Mouse (Mus musculus): ENCODE measurements around the gene Cxcr4. TPM values are rescaled to one million over a fixed set of nuclear protein-coding genes. Genes with fewer than 3 reads are reported as not detected.
A peak's percentile ranks its signal among the peaks of the same experiment; 100 is the strongest.

Cxcr4 gene
- total RNA-seq (2021): 10 to 100 TPM; 20.4 to 24.2 TPM
- long read RNA-seq, experiment 1, partial matches to known transcripts: 0 of 3 reads
- long read RNA-seq, experiment 1, other reads (novel, unspliced or antisense): 1 of 3 reads
- long read RNA-seq, experiment 2, partial matches to known transcripts: 0 of 3 reads
- long read RNA-seq, experiment 2, other reads (novel, unspliced or antisense): 0 of 3 reads

DNA sequence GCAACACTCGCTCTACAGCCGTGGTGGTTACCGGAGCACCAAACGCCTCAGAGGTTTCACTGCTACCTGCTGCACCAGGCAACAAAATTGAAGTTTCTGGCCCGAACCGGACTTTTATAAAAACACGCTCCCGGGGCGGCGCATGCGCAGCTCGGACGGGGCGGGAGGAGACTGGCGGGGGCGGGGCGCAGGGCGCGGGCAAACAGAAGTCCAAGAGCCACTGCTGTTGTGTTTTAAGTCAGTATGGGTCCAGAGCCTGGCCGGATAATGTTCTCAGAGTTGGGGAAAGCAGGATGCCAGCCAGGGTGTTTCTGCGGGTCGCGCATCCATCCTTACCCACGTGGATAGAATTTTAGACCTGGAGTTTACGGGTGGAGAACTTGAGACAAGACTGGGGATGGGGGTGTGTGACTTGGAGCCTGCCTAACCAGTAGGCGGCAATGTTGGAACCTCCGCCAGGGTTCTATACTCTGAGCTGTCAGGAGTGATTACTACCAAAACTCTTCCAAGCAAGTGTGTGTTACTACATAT lies at the start of gene Cxcr4:
Gene Cxcr4 (minus strand): TSS at position 83 of the 531 bp plus-strand sequence.
- DNase-seq (ENCODE audit: low spot score in 2 of 2): peak; percentile 73 to 85

DNA sequence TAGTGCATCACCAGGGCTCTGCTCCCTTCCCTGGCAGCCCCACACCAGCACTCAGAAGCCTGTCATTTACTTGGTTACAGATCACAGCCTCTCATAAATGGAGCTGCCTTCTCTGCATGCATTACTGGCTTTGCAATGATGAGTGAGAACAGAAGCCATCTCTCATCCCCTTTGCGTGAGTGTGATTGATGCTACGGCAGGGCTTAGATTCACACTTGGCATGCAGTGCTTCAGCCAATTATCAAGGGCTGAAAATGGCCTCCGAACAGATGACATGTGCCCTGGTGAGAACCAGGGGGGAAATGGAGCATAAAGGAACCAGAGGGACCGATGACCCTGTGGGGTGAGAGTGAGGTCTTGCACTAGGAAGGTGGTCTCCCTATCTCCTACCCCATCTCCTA lies 47.6 kb upstream of the Cxcr4 start:
- no peak for DNase-seq (ENCODE audit: low spot score in 2 of 2)

DNA sequence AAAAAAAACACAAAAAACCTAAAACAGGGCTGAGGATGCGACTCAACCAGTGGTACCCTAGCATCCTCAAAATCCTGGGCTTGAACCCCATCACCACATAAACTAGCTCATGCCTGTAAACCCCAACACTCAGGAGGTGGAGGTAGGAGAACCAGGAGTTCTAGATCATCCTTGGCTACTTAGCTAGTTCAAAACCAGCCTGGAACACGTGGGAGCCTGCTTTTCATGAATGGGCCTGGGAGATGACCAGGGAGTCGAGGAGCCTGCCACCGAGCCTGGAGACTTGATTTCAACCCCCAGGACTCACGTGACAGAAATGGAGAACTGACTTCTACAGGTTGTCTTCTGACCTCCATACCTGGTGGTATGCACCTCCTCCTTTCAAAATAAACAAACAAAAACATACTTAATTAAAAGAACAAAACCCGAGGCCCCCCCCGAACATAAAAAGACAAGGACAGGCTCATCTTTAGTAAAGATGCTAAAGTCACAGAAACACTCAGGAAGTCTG lies 45.2 kb upstream of the Cxcr4 start:
- DNase-seq (ENCODE audit: low spot score in 2 of 2): no peak

DNA sequence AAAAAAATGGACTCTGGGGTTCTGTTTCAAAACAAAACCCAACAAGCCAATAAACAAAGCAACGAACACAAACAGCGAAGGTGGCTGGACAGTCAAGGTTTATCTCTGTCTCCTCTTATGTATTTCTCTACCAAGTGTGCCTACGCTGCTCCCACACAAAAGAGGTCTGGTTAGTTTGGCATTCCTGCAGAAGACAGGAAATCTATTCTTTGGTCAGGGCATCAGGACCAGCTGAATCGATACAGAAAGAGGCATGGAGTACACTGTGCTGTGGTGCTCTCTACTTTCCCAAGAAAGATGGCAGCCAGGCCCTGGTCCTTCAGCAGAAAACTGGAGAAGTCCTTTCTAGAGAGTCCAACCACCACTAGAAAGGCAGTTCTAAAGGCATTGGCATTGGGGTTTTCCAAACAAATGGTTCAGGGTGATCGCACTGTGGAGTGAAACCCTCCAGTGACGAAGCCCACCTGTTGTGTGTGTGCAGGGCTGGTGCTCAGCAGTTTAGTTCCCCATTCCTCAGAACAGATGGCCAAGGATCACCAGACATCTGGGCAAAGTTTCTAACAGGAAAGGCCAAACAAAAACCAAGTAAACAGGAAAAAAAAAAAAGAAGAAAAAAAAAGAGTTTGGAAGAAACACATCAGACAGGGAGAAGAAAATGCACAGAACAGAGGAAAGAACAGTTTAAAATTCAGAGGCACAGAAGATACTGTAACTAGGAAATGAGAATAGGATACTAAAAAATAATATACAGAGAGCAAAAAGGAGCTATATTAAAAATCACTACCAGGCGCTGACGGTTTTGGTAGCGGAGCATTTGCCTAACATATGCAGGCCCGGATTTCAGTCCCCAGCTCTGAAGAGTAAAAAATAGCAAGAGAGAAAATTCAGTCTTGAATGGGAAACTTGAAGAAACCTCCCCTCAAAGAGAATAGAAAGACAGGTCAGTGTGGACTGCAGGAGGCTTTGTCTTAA lies 44.5 kb upstream of the Cxcr4 start:
- no peak for DNase-seq (ENCODE audit: low spot score in 2 of 2)

DNA sequence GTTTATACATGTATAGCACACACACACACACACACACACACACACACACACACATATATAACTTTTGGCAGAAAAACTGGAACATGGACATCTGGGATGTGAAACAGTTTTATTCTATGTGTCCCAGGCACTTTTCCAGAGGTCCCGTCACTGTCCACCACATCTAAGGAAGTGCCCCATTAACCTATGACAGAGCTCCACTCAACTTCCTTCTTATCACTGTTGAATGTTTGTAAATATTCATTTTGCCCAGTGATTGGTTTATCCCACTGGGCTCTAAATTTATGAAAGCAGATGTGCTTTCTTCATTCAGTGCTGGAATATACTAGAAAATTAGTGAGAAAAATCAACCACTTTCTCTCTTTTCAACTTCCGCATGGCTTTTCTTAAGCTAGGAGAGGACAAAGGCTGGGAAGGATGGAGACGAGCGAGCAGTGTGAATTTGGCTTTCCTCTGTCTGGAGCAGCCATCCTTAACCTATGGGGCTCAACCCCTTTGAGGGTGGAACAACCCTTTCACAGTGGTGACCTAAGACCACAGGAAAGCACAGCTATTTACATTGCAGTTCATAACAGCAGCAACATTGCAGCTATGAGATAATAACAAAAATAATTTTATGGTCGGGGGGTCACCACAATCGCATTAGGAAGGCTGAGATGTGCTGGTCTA lies 41.8 kb upstream of the Cxcr4 start:
- DNase-seq (ENCODE audit: low spot score in 2 of 2): no peak

DNA sequence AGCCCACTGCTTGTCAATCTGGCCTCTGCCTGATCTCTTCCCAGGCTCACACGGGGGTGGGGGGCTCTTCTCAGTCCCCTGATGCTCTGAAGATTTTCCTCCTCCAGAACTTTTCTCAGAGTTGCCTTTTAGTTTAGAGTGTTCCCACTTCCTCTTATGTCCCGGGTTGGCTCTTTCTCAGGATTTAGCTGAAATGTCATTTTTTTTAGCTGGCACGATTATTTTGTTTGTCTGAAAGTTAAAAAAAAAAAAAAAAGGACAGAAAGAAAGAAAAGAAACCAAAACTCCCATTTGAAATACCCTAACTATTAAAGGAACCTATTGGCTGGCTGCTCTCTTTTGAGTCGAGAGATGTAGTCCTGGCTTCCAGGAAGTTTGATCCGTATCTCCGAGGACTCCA lies 40.4 kb upstream of the Cxcr4 start:
- no peak for DNase-seq (ENCODE audit: low spot score in 2 of 2)

DNA sequence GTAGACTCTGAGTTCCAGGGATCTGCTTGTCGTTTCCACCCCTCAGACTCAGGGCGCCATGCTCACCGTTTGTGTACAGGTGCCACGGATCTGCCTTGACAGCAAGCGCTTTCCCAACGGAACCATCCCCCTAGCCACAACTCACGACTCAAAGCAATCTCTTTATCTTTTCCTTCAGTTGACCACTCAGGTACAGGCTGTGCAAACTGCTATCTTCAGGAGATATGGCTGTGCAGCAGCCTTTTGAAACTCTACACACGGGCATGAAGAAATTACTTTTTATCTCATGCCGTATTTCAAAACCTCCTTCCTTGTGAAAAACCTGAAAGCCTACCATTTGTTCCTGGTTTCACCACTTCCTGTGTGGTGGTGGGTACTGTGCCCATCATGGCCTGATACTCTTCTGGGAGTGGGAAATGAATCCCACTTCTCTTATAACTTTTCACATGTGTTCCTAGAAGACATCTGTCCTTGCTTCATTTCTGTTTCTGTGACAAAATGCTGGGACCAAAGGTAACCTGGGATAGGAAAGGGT lies 34.1 kb upstream of the Cxcr4 start:
- DNase-seq (ENCODE audit: low spot score in 2 of 2): no peak

DNA sequence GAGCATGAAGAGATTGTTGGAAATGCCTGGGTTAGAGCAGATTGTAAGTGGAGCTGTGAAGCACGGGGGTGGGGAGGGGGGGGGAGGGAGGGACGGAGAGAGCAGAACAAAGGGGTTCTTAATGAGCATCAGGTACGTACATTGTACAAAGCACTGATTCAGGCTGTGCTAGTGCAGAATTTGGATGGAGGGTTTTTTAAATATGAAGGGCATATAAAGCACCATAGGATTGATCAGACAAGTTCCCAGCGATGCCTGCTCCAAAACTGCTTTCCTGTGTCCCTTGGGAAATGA lies 31.4 kb upstream of the Cxcr4 start:
- DNase-seq (ENCODE audit: low spot score in 2 of 2): no peak

DNA sequence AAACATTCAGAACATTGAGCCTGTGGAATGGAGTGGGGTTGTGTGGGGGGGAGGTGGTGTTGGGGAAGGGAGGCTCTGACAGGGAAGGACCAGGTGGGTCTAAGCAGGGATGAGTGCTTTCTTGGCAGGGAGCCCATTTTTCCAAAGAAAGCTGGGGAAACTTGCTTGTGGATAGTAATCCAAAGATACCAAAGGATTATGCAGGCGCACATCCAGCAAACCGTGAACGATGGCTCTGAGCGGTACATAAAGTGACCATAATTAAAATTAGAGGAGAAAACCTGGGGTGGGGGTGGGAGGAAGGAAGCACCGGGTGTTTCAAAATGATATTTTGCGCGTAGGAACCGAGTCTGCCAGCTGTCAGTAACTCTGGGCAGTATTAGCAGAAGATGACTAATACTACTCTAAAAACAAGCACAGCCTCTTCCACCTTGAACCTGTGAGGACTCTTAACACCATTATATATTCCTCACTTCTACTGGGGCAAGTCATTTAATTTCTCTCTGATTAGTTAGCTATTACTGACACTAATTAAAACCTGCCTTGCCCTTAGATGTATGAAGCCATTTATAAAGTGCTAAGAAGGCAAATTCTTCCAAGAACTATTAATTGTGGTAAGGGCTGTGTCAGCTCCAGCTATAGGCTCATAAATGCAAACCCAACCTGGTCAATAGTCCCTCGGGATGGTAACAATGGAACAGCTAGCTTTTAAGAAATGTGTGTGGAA lies 30.9 kb upstream of the Cxcr4 start:
- no peak for DNase-seq (ENCODE audit: low spot score in 2 of 2)

DNA sequence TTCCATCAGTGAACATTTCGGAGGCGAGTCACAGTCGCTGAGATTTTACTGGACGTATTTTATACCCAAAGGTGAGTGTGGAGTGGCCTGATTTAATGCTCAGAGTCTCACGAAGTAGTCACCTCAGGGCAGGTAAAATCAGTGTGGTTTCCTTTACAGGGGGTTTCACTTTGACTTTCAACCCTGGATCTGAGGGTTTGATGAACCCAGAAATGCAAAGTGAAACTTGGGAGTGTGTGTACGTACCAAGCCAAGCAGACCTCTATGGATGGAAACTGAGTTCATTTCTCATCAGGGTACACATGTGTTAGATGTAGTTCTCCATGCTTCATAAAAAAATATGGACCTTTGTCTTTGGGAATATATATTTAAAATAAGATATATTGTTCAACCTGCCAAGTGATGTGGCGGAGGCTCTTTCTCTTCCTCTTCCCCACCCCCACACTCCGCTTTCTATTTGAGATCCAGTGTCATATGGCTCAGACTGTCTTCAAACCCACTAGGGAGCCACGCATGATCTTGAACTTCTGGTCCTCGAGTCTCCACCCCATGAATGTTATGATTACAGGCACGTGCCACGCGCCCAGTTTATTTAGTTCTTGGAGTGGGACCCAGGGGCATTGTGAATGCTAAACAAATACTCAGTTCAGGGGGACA lies 25.7 kb upstream of the Cxcr4 start:
- DNase-seq (ENCODE audit: low spot score in 2 of 2): no peak

DNA sequence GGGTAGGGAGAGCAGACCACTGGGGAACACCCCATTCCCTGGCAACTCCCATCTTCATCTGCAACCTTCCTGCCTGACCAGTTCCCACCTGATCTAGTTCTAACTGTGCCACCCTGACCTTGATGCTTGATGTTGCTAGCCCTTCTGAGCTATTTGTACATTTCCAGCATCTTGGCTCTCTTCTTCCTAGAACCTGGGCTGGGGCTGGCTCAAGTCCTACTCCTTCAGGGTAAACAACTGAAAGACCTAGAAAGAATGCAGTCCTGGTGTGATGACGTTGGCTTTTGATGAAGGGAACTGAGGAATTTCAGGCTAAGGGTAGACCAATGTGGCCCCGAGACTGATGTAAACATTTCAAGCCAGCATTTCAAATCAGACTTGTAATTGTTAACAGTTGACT lies 24.5 kb upstream of the Cxcr4 start:
- DNase-seq (ENCODE audit: low spot score in 2 of 2): no peak

DNA sequence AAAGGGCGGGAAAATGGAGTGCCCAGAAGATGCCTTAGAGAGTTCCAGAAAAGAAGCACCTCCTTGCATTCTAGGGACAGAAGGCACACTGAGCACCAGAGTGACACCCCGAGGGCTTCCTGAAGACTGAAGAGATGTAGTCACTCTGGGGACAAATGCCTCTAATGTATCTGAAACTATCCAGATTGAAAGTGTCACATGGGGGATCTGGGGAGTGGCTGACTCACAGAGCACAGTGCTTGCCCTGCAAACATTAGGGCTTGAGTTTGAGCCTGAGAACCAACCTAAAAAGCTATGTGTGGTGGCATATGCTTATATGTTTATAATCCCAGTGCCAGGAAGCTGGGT lies 23.3 kb upstream of the Cxcr4 start:
- no peak for DNase-seq (ENCODE audit: low spot score in 2 of 2)

DNA sequence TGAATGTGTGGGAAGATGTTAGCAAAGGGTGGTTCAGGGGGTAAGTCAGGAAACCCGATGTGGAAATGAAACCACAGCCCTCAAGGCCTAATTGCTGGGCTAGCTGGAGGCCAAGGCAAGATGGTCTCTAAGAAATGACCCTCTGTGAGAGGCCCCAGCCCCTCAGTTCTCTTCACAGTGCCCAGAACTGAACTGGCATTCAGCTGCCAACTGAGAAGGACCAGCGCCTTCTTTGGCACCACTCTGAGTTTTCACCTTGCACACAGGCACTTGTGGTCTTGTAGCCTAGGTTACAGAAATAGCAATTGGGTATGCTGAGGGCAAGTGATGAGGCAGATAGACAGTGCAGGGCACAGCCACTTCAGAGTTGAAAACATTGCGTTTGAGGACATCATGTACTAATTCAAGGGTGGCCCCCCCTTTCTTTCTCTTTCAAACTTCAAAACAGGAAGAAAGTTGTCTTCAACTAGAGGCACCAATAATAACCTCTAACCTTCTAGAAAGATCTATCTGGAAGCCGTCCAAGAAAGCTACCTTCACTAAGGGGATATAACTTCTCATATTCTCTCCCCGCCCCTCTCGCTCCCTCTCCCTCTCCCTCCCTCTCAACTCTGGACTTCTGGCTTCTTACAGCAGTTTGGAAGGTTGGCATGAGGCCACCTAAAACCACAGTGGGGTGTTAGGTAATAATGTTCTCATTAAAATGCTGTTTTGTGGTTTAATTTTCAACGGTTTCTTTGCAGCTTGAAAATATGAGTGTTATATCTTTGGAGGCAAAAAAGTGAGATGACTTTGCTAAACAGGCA lies 22.8 kb upstream of the Cxcr4 start:
- DNase-seq (ENCODE audit: low spot score in 2 of 2): no peak

DNA sequence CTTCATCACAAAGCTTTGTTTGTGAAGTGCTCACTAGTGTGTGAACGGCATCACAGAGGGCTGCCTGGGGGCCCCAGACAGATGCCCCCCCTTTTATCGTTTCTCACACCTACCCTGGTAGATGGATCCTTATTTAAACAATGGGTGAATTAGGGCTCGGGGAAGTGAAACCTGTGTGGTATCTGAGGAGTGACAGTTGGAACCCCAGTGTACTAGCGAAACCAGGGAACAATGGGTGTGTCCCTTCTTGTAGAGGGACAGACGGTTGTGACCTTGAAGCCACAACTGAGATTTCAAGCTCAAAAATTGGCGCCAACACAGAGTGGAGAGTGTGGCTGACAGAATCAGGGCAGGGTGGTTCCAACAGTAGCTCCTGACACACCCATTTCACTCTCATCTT lies 16.0 kb upstream of the Cxcr4 start:
- DNase-seq (ENCODE audit: low spot score in 2 of 2): no peak

DNA sequence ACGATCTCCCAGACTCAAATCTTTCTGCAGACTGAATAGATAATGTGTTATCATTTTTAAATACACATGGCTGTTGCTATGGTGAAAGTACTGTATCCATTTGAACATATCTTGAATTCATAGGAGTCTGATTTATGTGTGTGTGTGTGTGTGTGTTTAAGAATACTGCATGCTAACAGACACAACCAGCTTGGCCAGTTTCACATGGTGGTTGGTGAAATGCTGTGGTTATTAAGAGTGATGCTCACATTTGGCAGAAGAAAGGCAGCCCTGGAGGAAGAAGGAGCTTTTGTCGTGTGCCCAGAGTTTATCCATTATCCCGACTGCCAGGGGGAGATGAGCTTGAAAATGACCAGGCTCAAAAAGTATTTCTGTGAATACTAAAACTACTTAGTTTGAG lies 15.3 kb upstream of the Cxcr4 start:
- DNase-seq (ENCODE audit: low spot score in 2 of 2): no peak

DNA sequence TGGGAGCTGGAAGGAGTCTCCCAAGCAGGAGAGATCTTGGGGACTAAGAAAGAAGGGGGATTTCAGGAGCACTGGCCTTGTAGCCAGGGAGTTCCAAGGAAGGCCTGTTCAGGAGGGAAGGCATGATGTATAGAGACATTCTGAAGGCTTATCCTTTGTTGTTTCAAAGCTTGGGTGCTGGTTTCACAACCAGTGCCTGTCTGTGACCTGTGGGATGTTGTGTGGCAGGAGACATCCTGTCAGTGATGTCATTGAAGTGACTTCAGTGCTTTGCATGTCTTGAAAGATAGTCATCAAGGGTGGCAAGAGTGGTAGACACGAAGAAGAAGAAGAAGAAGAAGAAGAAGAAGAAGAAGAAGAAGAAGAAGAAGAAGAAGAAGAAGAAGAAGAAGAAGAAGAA lies 13.7 kb upstream of the Cxcr4 start:
- no peak for DNase-seq (ENCODE audit: low spot score in 2 of 2)

DNA sequence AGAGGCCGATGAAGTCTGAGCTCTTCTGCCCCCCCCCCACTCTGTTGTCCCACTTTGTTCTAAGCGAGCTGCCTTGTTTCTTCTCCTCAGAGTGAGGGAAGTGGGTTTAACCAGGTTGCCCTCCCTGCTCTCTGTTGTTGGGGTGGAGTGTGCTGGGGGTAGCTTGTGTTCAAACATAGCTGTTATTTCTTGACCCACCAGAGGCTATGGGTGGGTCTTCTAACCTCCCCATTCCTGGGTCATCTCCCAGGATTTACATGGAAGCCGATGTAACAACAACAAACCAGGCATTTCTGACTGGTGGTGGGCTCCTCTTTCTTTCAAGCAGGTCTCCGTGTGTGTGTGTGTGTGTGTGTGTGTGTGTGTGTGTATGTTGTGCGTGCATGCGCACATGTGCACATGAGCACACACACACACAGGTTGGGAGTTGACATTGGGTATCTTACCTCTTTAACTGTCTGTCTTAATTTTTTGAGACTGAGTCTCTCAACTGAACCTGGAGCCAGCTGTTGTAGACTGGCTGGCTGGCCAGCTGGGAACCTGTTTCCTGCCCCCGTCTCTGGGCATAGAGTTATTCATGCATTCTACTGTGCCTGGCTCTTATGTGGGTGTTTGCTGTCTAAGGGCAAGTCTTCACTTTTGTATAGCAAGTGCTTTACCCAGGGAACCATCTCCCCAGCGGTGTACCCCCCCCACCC lies 10.7 kb upstream of the Cxcr4 start:
- no peak for DNase-seq (ENCODE audit: low spot score in 2 of 2)

DNA sequence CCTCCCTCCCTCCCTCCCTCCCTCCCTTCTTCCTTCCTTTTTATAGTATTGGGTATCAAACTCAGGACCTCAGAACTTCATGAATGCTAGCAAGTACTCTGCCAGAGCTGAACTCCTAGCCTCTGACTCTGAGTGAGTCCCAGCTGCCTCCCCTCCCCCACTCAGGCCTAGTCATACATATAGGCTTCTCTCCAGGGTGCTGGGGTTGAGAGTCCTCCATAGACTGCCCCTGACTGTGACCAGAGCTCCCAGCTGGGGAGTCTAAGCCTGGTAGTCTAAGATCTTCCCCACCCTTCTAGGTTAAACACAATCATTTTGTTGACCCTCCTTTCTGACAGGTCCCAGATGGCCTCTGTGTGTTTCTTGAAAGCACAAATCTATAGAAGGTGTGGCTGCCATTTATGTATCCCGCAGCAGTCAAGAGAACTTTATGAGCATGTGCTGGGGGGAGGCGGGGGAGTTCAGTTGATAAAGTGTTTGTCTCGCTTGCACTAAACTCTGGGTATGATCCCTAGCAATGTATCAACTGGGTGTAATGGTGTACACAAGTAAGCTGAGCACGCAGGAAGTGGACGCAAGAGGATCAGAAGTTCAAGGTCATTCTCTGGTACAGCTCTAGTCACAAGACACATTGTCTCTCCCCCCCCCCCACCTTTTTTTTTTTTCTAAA lies 10.1 kb upstream of the Cxcr4 start:
- no peak for DNase-seq (ENCODE audit: low spot score in 2 of 2)

DNA sequence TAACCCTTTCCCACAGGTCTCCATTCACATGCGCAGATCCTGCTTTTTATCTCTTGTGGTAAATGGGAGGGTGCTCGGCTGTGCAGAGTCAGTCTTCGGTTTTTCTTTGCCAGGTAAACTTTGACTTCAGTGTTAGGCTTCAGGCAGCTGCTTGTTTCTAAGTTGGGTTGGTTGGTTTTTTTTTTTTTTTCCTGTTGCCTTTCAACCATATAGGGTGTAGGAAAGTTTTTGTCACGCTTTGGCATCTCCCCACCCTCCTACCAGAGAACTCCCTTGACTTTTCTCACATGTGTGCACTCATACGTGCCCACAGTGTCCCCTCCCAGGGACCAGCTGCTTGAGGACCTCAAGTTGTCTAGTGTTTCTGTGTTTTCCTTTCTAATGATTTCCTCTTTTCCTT lies 9.2 kb upstream of the Cxcr4 start:
- DNase-seq (ENCODE audit: low spot score in 2 of 2): no peak

All from gastrocnemius, postnatal 4 days (tissue).